Mouse (Mus musculus) thymus, postnatal 25 days (tissue): ENCODE results near the gene Gm11172.
A peak's percentile ranks its signal among the peaks of the same experiment; 100 is the strongest.
"Not testable (repeated sequence)": the region's sequence is repeated elsewhere in the genome, so short reads cannot be mapped to it uniquely, and the experiment has no call there.

Experiments used
- DNase-seq: peaks from one replicate; pipeline ENCODE4 v3.0.0; 2022

The Gm11172 gene

DNA sequence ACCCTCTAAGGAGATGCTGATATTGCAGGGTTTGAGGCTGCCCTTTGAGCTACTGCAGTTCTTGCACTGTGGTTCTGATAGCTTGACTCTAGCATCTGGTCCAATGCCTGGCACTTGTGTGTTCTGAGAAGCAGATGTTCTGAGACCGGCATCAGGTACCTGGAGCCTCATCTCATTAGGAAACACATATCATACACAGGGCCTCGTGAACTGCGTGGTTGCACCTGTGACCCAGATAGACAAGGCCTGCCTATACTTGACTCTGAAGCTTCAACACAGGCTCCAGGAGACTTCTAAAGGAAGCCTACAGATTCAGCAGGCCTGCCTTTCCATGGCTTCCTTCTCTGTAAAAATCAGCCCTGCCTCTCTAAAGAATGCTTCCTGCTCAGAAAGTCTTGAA lies 23.7 kb downstream of the Gm11172 start:
- DNase-seq = peak; percentile 76

DNA sequence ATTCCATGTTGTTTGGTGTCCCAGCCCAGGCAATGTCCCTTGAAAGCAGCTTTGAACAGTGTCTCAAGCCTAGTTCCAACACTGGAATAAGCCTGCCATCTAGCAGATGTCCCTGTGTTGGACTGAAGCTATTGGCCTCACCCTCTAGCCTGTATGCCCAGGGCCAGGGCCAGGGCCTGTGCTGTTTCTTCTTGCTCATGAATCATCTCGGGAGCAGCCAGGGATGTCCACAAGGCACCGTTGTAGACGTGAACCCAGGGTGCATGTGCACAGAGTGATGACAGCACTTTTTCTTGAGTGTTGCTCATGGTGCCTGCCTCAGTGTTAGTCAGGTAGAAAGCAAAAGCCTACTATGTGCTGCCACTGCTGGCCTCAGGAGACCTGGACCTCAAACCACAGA lies 24.5 kb downstream of the Gm11172 start:
- DNase-seq = no peak

DNA sequence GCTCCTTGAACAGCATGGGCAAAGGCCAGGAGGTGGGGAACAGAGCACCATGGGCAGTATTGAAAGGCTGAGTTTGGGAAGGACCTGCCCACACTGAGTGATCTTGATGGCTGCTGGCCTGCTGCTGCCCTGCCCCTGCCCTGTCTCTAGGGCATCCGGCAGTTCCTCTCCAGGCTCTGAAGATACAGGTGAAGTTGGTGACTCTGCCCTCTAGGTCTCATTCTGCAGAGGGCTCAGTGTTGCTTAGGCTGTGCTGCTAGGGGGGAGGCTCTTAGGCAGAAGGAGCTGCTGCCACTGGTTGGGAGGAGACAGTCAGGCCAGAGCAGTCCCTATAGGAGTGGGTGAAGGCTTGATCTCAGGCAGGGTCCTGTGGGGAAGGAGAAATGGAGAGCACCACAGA lies 25.2 kb downstream of the Gm11172 start:
- DNase-seq = peak; percentile 74

DNA sequence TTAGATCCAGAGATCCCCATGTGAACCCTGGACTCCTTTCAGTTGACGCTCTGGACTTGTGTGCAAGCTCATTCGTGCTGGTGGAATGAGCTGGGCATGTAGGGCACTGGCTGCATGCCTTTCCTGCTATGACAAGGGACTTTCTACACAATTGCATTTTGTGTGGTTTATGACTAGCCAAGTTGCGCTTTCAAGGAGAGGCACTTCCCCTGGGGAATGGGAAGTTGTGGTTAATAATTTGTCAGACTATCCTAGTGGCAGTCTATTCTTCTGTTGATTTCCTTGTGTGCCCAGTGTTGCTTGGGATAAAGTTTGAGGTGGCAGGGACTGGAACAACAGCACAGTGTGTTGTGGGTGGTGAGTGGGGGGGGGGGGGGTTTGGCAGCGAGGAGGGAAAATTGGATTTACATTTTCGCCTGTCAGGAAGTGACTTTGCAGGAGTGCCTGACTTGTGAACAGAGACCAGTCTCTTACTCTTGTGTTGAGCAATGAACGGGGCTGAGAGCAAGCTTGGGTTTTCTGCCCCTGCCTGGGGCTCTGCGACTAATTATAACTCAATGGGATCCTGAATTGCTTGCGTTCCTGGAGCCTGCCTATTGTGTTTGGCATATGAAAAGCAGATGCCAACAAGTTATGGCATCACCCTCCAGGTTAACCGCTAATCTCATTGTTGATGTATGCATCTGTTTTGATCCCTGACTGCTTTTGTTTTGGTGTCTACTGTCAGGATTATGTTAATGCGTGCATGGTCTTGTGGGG lies 26.0 kb downstream of the Gm11172 start:
- no peak for DNase-seq

DNA sequence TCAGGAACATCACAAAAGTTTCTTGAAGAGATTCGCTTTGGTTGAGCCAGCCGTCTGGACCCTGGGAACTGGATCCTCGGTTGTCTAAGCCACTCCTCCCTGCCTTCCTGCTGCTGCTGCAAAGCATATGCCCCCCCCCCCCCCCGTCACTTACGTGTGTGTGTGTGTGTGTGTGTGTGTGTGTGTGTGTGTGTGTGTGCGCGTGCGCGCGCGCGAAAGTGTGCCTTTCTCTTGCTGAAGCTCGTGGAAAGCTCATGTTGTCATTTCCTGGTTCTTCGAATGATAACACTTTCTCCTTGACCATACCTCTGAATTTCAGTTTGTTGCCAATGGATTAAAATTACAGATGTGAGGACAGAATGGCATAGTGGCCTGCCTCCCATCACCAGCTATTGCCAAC lies 27.3 kb downstream of the Gm11172 start:
- DNase-seq = no peak

DNA sequence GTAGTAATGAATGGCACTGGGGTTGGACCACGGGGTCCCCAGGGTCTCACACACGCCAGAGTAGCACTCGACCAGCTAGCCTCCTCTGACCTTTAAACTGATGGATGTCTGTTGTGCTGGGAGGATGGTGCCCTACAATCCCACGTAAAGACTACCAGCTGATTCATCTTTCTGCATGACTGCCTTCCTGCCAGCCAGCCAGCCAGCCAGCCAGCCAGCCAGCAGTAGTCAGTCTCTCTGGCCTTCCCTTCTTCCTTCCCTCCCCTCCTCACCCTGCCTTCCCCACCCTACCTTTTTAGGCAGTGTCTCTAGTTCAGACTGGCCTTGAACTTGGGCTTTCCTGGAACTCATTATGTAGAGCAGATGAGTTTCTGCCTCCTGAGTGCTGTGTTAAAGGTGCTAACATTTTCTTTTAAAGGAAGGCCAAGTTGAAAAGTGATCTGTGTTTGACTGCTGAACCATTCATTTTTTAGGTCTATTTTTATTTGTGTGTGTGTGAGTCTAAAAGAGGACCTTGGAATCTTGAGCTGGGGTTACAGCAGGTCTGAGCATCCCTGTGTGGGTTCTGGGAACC lies 29.7 kb downstream of the Gm11172 start:
- no peak for DNase-seq

DNA sequence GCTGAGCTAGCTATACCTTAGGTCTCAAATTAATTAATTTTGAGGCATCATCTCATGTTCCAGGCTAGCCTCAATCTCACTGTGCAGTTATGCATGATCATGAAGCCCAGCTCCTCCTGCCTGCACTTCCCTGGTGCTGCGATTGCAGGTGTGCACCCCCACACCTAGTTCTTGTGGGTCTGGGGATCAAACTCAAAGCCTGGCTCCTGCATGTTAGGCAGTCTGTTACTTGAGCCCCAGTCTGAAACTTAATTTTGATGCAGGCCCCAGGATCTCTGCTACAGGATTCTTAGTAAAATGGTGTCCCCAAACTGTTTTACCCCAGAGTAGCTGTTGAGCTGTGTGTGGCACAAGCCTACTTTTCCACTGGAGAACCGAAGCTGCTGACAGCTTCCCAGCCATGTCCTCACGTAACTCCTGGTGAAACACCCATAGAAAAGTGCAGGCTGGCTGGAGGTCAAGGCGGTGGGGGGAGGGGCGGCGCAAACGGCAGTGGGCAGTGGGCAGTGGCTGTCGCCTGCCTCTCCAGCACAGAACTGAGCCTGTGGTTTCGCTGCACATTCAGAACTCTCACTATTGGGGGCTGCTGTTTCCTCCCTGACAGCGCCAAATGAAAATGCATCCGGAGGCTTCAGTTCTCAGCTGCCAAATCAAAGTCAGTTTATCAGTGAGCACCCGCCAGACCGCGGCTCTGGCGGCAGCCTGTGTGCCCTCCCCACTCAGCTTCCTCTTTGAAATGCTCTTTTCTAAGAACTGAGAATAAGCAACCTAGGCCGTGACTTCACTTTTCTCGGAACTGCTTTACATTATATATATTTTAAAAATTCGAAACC lies 31.0 kb downstream of the Gm11172 start:
- DNase-seq = peak; percentile 83

DNA sequence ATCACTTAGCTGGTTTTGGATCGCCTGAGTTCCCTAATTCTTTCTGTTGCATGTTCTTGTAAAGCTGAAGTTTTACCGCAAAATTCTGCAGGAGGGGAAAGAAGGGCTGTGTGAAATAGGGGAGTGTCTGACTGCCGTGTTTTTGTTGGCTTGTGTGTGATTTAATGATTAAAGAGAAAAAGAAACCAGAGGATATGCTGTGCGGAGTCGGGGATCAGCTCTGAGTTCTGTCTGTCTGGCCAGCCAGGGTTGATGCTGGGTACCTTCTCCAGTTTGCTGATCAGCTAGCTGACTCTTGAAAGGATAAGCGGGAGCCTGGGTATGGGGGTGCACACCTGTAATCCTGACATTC lies 31.6 kb downstream of the Gm11172 start:
- DNase-seq = peak; percentile 32

DNA sequence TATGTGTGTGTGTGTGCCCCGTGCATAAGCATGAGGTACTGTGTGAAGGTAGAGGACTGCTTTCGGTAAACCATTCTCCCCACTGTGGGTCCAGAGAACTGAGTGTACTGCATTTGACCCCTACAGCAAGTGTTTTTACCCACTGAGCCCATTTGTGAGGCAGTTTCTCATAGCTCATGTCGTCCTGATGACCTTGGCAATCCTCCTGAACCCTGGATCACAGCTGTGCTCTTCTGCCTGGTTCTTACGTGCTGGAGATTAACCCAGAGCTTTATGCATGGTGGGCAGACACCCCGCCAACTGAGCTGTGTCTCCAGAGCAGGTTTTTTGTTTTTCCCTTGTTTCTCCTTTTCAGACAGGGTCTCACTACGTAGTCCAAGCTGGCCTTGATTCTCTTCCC lies 33.2 kb downstream of the Gm11172 start:
- DNase-seq = no peak

DNA sequence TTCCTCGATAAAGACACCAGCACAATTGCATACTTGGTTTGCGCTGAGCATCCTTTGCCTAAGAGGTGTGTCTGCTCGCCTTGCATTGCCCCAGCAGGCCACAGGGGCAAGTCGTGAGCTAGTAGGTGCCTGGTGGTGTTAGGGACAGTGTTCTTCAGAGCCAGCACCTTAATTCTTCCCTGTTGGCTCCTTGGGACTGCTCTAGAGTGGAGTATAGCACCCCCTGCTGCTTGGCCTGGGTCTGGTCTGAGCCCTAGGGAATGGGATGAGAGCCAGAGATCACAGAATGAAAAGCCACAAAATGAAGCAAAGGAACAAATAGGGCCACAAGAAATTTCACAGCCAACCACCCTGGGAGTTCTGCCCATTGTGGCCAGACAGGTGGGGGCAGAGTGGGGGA lies 33.8 kb downstream of the Gm11172 start:
- peak; percentile 82 for DNase-seq

DNA sequence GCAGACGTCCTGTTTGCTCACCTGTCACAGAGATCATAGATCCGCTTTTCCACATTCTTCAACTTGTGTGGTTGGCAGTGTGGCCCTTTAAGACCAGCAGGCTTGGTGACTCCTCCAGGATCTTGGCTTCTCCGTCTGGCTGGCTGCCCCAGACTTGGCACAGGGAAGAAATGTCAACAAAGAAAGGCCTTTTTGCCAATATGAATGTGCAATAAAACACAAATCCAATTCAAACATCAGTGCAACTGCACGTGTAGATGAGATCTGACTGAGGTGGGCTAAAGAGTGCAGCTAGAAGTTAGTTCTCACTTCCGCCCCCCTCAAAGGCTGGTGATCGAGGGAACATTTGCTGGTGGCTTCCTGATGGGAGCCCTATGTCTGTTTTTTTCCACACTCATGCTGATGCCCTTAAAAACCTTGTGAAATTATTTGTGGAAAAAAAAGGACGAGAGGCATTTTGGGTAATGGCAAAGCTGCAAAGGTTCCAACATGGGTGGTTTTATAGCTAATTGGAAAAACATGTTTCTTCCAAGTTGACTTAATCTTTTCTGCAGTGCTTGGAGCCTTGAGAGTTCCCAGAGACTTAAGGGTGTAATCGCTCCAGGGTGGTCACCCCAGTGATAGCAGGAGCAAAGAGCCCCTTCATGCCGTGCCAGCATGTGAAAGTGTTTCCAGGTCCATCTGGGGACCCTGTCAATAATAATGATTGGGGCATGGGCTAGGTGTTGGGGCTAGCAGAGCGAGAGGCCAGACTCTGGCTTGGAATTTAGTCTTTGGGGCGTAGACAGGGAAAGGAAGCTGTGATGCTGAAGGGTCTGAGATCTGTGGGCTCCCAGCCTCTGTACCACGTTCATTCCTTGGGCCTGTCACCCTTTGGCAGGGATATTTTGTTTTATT lies 37.5 kb downstream of the Gm11172 start:
- no peak for DNase-seq

DNA sequence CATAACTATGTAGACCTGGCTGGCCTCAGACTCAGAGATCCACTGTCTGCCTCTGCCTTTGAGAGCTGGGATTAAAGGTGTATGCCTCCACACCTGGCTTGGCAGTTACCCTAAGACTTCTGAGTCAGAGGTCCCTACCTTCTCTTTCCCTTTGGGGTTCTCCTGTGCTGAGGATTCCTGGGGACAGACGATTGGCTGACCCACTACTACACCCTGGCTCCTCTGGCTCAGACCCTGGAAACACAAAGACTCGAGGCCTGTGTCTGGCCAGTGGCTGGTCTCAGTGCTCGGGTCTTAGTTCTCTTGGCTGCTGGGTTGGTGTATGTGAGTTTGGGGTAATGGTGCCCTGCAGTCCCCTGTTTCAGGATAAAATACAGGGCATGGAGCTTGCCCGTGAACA lies 38.2 kb downstream of the Gm11172 start:
- DNase-seq = no peak

DNA sequence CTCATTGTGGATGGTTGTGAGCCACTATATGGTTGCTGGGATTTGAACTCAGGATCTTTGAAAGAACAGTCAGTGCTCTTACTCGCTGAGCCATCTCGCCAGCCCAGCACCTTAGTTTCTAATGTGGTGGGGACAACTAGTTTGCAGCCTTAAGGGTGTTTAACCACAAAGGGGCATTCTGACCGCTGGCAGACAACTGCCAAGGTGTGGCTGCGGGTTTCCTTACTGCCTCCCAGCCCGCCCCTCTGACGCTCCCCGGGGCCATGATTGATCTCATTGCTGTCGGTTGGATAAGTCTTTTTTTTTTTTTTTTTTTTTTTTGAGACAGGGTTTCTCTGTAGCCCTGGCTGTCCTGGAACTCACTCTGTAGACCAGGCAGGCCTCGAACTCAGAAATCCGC lies 39.5 kb downstream of the Gm11172 start:
- DNase-seq = not testable (repeated sequence)

DNA sequence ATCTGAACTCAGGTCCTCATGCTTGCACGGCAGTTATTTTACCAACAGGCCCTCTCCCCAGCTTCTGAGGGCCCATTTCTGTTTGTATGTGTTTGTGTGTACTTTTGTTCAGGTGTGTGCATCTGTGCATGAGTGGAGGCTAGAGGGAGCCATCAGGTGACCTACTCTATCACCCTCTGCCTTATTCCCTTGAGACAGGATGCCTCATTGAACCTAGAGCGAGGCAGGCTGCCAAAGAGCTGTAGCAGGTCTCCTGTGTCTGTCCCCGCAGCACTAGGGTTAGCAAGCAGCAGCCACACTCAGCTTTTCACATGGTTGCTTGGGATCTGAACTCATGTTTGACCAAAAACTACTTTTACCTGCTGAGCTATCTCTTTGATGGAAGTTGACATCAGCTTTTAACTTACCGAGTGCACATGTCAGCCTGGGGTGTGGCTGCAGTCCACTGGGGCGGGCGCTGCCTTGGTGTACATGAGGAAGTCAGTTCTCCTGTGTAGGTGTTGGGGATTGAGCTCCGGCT lies 47.1 kb downstream of the Gm11172 start:
- DNase-seq = no peak

DNA sequence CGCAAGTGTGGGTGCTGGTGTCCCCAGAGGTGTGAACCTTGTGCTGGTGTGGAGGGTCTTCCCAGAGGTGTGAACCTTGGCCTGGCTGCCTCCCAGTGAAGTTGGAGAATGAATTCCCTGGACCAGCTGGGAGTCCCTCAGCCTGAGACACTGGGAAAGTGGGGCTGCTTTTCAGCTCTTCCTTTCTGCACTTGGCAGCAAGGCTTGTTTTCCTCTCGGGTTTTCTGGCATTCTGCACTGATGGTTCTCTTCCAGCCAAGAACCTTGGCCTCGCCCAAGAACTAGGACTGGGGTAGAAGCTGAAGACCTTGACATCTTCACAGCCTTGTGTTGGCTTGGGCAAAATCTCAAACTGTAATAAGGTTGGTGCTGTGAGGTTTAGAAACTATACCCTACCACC lies 48.7 kb downstream of the Gm11172 start:
- DNase-seq = no peak
